Mouse (Mus musculus): ENCODE measurements around the gene Ttc30a2.

Gene Ttc30a2

DNA sequence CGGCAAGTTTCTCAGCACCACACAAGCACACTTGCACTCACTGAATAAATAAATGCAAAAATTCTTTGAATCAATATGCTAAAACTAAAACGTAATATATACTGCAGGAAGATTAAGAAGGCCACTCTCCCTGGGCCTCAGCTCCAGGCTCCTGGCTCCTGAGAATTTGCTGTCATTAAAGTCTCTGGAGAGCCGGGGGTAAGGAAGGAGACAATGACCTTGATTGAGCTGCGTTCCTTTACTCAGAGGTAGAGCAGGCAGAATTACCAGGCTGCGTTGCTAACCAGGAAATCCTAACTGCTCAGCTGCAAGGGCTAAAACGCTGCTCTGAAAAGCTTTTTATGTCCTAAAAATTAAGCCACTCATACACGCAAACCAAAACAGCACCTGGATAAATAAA lies 44.4 kb downstream of the Ttc30a2 start:
- ATAC-seq (ENCODE audit: insufficient number of reproducible peaks, low FRiP score, low TSS enrichment) = no peak

DNA sequence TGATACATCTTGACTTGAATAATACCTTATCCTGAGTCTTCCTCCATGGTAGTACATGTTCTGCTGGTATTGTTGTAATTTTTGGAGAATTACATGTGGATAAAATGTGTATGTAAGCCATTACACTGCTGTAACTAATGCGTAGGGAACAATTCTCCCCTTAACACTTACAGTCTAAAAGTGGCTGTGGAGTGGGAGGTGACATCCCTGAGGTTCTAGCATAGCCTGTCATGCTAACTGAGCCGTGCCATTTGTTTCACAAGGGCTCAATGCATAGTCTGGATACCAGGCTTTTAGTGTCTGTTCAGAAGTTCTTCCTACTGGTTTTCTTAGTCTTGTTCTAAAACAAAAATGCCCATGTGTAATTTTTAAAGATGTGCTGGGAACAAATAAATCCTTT lies 47.0 kb downstream of the Ttc30a2 start:
- ATAC-seq (ENCODE audit: insufficient number of reproducible peaks, low FRiP score, low TSS enrichment) = no peak

DNA sequence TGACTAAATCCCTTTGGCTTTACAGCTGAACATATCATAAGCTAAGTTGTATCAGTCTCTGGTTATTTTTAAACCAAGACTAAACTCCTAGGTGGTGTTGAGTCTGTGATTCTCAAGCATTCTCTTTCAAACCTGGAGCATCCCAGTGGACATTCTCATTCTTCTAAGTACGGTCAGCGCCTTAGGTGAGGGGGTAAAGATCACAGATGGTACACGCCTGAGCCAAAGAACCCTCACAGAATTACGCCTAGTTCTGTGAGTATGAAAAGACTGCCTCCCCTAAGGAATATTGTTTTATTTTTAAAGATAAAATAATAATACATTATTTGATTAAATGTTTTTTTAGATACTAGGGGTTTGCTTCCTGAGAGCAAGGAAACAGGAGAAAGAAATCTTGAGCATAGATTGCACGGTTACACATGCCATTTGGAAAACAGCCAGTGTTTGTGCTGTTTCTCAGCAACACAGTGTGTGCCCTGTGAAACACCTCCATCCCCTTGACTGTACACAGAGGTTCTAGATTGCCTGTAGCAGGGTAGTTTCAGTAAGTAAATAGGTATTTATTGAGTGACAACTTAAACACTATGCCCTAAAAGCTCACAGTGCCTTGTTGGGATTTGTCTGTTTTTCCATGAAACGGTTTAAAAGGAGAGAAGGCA lies 48.1 kb downstream of the Ttc30a2 start:
- no peak for ATAC-seq (ENCODE audit: insufficient number of reproducible peaks, low FRiP score, low TSS enrichment)

DNA sequence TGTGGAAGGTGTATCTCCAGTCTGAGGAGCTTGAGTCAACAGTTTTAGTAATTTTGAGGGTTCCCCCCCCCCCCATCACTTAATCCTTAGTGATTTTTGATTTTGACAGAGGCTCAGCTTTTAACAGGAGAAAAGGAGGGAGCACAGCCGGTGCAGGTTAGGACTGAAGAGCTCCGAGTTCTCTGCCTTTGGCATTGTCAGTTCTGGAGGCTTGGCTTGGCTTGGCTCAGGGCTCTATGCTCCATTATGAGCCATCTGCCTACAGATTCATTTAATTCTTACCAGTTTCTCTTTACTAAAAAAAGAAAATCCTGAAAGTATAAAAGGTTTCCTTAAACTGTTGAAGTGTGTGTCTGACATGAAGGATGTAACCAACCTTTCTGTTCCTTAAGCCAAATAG lies 48.8 kb downstream of the Ttc30a2 start:
- ATAC-seq (ENCODE audit: insufficient number of reproducible peaks, low FRiP score, low TSS enrichment) = peak; percentile 85

DNA sequence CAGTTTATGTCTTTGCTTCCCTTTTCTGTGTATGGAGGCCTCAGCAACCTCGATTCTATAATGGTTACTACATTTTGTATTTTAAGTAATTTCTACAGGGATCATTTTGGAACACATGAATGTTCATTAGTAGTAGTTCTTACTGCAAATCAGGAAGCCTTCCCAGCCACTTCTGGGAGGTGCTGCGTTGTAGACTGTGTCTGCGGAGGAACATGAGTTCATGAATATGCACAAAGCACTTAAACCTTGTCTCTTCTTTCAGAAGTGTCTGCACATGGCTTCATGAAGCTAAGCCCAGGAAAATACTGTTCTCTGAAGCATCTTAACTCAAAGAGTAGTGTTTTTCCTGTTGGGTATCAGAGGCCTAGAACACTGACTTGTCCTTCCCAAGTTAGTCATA lies 50.0 kb downstream of the Ttc30a2 start:
- ATAC-seq (ENCODE audit: insufficient number of reproducible peaks, low FRiP score, low TSS enrichment) = no peak

DNA sequence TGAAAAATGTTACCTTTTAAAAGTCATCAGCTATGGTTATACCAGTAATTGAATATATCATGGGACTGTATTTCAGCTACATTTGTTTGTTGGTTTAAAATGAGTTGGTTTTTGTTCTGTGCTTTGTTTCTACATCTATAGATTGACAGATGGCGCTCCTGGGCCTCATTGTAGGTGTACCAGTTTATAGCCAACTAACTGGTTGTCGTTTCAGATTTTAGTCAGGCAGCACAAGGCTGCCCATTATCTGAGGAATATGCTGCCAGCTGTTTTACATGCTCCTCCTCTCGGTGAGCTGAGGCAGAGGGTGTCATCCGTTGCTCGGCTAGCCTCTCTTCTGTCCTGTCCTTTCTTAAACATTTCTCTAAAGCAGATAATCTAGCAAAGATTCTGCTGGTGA lies 51.9 kb downstream of the Ttc30a2 start:
- no peak for ATAC-seq (ENCODE audit: insufficient number of reproducible peaks, low FRiP score, low TSS enrichment)
